Mouse (Mus musculus) gastrocnemius, postnatal 14 days (tissue): ENCODE results near the gene Spen. TPM values are rescaled to one million over a fixed set of nuclear protein-coding genes. Genes with fewer than 3 reads are reported as not detected.

Experiments
- DNase-seq: peaks from one replicate; pipeline ENCODE4 v3.0.0; 2021; ENCODE audit warnings: mixed read lengths
- intact Hi-C: fragments of 180-260 bp; cut with DNase I; formaldehyde crosslinking; loops from one replicate; pipeline ENCODE4 v1.15.1; 2025; ENCODE audit warnings: low total_unique reads
- total RNA-seq, 2 experiments: library from RNA; stranded (reverse); gene quantifications; 2 replicates each; pipeline ENCODE4 v1.2.3; 2021

The Spen gene
- total RNA-seq, 2 experiments from 2014 or later = 20.1 to 22.1 TPM

- no peak for DNase-seq
- intact Hi-C loops = no loop called here
These were observed 1.2 kb downstream of the Spen start for GRCm38 (mm10) chr4:141537226-141537610.

GRCm38 (mm10) chr4:141536291-141537225 lies 1.8 kb downstream of the Spen start:
- DNase-seq = peak; percentile 60
- intact Hi-C loops = no loop called here

DNA sequence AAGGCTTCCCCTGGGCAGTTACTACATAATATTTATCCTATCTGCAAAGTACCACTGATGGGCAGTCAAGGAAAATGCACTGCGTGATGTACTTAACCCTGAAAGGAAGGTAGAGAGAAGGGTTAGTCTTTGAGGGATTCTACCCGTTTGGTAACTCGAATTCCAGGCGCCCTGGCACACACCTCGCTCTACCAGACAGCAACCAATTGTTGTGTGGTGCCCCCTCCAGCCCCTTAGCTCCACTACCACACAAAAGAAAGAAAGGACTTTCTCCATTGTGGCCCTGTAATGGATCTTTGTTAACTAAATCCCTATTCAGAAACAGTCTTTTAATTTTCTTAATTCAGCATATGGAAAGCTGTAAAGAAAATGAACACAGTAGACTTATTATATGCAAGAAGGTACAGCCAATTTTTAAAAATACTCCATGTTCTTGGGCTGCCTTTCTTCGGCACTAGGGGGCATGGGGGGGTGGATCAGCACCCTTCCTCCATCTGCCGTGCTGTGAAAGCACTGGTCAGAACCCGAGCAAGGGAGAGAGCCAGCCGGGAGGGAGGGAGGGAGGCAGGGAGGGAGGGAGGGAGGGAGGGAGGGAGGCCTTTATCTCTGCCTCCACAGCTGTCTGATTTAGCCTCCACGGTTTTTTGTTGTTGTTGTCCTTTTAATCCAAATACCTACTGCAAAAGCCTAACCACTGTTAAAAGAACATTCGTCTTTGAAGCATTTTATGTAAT lies 3.3 kb downstream of the Spen start:
- DNase-seq = peak; percentile 54
- intact Hi-C loops = no loop called here

DNA sequence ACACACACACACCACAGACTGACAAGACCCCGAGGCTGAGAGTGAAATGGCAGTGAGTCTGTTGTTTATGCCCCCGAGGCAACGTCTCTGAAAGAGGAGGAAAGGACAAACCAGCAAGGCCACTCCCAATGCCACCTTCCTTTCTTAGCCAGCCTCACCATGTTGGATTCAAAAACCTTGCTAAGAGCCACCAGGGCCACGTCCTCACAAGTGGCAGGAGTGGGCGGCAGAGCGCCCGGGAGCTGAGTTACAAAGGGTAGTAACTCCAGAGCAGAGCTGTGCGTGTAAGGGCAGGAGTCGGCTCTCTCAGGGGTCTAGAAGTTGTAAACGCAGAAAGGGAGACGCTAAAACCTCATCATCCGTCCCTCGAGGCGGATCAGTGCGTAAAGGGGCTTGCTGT lies 7.4 kb downstream of the Spen start:
- intact Hi-C loops = no loop called here
- no peak for DNase-seq

GRCm38 (mm10) chr4:141528938-141529337 lies 9.5 kb downstream of the Spen start:
- DNase-seq = no peak
- intact Hi-C loops = no loop called here

DNA sequence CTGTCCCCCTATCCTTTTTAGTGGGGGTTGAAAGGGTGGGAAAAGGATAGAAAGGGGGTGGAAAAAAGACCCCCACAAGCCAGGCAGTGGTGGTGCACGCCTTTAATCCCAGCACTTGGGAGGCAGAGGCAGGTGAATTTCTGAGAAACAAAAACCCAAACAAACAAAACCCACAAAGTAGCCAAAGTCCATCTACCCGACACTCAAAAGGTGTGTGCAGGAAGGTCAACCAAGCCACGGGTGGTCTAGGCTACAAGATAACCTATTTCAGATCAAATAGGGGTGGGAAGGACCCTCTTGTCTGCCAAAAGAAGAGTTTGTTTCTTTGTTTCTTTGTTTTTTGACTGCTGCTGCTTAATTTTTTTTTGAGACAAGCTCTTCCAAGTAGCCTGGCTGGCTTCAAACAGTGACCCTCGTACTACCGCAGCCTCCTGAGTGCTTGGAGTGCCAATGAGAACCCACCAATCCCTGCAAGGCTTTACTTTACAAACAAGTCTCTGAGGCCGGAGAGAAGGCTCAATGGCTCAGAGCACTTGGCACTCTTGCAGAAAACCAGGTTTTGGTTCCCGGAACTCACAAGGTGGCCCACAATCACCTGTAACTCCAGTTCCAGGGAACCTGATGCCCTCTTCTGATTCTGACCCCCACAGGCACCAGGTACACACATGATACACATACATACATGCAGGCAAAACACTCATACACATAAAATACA lies 11.3 kb downstream of the Spen start:
- intact Hi-C loops = no loop called here
- no peak for DNase-seq

GRCm38 (mm10) chr4:141525940-141526339 lies 12.5 kb downstream of the Spen start:
- no peak for DNase-seq
- intact Hi-C loops = no loop called here

DNA sequence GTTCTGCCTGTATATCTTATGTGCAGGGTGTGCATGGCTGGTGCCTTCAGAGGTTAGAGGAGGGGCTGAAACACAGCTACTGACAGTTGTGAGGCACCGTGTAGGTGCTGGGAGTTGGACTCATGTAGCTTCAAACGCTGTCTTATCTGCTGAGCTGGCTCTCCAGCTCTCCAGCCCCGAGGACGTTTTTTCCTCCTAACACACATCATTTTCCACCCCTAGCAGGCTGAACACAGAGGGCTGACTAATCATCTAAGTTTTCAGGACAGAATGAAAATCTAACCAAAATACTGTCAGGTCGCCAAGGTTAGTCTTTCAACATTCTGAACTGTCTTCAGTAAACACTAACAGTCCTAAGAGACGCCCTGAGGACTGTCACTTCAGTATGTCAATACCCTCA lies 13.7 kb downstream of the Spen start:
- intact Hi-C loops = no loop called here
- no peak for DNase-seq

DNA sequence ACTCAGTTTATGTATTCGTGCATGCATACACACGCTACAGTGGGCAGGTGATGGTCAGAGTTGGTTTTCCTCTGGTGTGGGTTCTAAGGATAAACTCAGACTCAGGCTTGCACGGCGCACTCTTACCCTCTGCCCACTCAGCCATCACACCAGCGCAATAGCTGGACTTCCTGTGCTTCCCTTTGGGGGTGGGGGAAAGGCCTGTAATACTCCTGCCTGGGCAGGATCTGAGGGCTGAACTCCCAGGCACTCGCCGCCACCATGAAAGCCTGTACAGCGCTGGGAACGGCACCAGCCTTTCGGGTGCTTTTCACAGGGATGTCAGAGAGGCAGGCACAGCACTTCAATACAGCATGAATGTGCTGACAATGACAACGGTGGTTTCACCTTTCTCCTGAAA lies 15.3 kb downstream of the Spen start:
- DNase-seq = no peak
- intact Hi-C loops = no loop called here

- no peak for DNase-seq
- intact Hi-C loops = no loop called here
These were observed 20.0 kb downstream of the Spen start for GRCm38 (mm10) chr4:141518386-141518785.

DNA sequence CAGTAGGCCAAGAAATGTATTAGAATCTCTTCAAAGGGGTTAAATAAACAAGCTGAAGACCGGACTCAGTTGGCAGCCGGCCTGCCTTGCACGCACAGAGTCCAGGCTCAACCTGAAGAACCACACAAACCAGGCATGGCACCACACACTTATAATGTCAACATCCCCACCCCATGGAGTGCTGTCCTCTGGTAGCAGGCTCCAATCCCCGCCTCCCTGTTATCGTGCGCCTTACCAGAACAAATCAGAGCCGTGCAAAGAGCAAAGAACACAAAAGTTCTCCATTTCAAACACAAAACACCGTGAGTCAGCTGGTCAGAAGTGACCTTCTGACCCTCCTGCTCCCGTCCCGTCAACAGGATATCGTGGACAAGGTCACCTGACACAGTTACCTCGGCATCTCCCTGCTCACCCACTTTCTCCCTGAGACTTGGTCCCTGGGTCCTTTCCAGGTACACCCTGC lies 24.2 kb downstream of the Spen start:
- no peak for DNase-seq
- intact Hi-C loops = no loop called here

DNA sequence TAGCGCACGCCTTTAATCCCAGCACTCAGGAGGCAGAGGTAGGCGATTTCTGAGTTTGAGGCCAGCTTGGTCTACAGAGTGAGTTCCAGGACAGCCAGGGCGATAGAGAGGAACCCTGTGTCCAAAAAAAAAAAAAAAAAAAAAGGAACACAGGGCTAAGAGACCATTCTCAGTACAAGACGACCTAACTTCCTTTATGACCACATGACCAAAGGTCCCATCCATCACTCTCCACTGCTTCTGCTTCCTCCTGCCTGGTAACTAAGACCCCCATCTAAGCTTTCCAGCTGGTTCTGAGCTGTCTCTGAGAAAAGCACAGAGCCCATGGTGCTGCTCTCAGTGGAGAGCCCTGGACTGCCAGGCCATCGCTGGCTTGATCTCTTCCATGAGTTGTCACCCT lies 26.3 kb downstream of the Spen start:
- no peak for DNase-seq
- intact Hi-C loops = no loop called here

- intact Hi-C loops = no loop called here
These were observed 27.9 kb downstream of the Spen start for GRCm38 (mm10) chr4:141510457-141510856.

GRCm38 (mm10) chr4:141506893-141507292 lies 31.5 kb downstream of the Spen start:
- DNase-seq = peak; percentile 59
- intact Hi-C loops = no loop called here

More at GRCm38 (mm10) chr4:141510457-141510856, 27.9 kb downstream of the Spen start:
- no peak for DNase-seq

- peak; percentile 68 for DNase-seq
- intact Hi-C loops = no loop called here
These were observed 32.0 kb downstream of the Spen start for GRCm38 (mm10) chr4:141506352-141506751.

DNA sequence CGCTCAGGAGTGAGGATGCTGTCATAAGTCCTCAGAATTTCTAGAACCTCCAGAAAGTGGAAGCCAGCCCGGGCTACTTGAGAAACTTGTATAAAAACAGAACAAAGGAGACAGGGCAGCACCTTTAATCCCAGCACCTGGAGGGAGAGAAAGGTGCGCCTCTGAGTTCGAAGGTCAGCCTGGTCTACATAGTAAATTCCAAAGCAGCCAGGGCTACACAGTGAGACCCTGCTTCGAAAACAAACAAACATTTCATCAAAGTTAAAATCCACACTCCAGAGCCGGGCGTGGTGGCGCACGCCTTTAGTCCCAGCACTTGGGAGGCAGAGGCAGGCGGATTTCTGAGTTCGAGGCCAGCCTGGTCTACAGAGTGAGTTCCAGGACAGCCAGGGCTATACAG lies 32.6 kb downstream of the Spen start:
- intact Hi-C loops = no loop called here
- no peak for DNase-seq

DNA sequence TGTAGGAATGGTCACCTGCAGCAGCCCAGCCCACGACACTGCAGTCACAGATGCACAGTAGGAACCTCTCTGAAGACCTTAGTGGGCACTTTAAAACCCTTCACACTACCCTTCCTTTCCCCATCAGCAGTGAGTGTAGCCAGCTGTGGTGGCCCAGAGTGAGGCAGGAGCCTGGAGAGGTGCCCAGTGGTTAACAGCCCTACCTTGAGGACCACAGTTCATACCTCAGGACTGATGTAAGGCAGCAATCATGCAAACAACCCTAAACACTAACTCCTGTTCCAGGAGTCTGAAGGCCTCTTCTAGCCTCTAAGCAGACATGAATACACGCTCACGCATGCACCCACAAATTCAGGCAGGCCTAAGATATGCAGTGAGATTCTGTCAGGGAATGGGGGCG lies 33.9 kb downstream of the Spen start:
- DNase-seq = no peak
- intact Hi-C loops = no loop called here

GRCm38 (mm10) chr4:141502723-141503122 lies 35.7 kb downstream of the Spen start:
- DNase-seq = no peak
- intact Hi-C loops = no loop called here

DNA sequence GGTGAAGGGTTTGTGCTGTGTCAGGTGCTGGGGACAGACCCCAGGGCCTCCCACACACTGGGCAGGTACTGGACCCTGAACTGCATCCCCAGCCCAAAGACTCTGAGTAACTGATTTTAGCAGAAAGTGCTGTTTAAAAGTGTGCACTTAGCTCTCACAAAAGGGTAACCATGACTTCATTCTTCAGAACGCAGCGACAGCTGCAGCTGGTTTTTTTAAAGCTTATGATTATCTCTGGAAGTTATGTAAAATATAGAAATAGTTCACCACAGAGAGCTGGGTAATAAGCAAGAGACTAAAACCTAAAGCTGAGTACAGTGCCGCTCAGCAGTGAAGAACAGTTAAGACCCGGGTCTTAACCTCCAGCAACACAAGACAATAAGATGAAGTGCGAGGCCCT lies 37.3 kb downstream of the Spen start:
- intact Hi-C loops = no loop called here
- DNase-seq = no peak

DNA sequence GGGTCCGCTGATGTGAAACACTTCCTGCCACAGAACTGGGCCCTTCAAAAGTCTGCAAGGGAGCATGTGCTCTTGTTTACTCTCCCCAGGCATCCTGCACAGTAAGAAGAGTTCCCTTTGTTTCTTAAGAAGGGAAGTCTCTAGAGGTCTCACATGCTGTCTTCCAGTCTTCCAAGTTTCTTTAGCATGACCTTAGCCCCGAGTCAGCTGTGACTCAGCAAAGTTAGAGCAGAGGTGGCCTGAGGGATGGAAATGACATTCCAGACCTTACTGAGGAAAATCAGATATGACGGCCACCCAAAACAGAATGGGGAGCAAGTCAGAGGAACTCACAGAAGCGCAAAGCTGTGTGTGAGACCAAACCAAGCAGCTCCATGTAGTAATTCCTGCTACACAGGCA lies 37.8 kb downstream of the Spen start:
- intact Hi-C loops = no loop called here
- no peak for DNase-seq
